Mouse (Mus musculus): ENCODE results near the gene Ranbp3. TPM values are rescaled to one million over a fixed set of nuclear protein-coding genes. Genes with fewer than 3 reads are reported as not detected.

Ranbp3 gene
- total and polyA plus RNA-seq, 2 experiments = 14.3 to 38.7 TPM

DNA sequence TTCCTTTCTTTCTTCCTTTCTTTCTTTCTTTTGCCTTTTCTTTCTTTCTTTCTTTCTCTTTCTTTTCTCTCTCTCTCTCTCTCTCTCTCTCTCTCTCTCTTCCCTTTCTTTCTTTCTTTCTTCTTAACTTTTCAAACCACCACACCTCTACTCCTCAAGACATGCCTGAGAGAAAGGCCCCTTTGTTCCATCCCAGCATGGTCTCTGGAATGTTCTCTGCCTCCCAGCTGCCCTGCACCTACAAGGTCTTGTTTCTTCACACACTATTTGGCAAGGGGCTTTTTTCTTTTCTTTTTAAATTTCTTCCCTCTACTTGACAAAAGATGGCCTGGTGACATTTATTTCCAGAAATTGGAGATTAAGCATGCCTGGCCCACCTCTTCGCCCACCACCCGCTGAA lies 56.6 kb downstream of the Ranbp3 start:
- 70% methylated on average over 2 of the region's 2 CpGs for WGBS
- H3K36me3 ChIP-seq (ENCODE audit: control insufficient read depth, insufficient read depth, low read length) = no peaks in the 10 kb centered on the region
- H3K9ac ChIP-seq (ENCODE audit: low read depth, low read length) = no peak overlapping the region
- no peaks in the 10 kb centered on the region for H3K79me2 ChIP-seq (ENCODE audit: control insufficient read depth, insufficient read depth, low read length)
- H3K27ac ChIP-seq (replicated peaks; ENCODE audit: insufficient read depth, low read depth, low read length) = no peak overlapping the region
- no peak for DNase-seq (ENCODE audit: extremely low read depth, low read depth, low spot score)
- no peak overlapping the region for H3K4me3 ChIP-seq (ENCODE audit: insufficient read depth, low read depth, low read length)
- TF ChIP-seq CTCF (IDR thresholded peaks at IDR 0.05; ENCODE audit: low read depth, low read length) = no peak
- TF ChIP-seq POLR2A (IDR thresholded peaks at IDR 0.05; ENCODE audit: extremely low read depth, insufficient read depth, low read length) = no peak
- no peaks in the 10 kb centered on the region for H3K4me1 ChIP-seq (ENCODE audit: control insufficient read depth, insufficient read depth, low read length)
- peaks cover 3% of the 10 kb centered on the region; the same call in 1 of the 2 replicates for H3K27me3 ChIP-seq (ENCODE audit: control insufficient read depth, insufficient read depth, low read length)

DNA sequence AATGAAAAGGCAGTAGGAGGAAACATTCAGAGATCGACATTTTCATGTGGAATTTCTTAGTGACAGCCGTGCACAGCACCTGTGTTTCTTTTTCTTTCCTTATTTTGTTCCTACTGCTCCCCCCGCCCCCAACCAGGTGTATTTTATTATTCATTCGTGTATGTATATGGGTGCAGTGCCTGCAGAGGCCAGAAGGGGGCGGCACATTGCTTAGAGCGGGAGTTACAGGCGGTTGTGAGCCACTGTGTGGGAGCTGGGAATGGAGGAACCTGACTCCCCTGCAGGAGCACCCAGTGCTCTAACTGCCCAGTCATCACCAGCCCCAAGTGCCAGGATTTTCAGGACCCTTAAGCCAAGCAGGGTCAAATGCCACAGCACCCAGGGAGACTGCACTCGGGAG lies 63.4 kb downstream of the Ranbp3 start:
- H3K4me1 ChIP-seq (ENCODE audit: control insufficient read depth, insufficient read depth, low read length) = no peaks in the 10 kb centered on the region
- H3K79me2 ChIP-seq (ENCODE audit: control insufficient read depth, insufficient read depth, low read length) = no peaks in the 10 kb centered on the region
- TF ChIP-seq CTCF (IDR thresholded peaks at IDR 0.05; ENCODE audit: low read depth, low read length) = peak; percentile 52
- no peak for TF ChIP-seq POLR2A (IDR thresholded peaks at IDR 0.05; ENCODE audit: extremely low read depth, insufficient read depth, low read length)
- no peak overlapping the region for H3K4me3 ChIP-seq (ENCODE audit: insufficient read depth, low read depth, low read length)
- WGBS = 42% methylated on average over 8 of the region's 8 CpGs
- DNase-seq (ENCODE audit: extremely low read depth, low read depth, low spot score) = no peak
- H3K27me3 ChIP-seq (ENCODE audit: control insufficient read depth, insufficient read depth, low read length) = no peaks in the 10 kb centered on the region
- H3K27ac ChIP-seq (replicated peaks; ENCODE audit: insufficient read depth, low read depth, low read length) = no peak overlapping the region
- no peaks in the 10 kb centered on the region for H3K36me3 ChIP-seq (ENCODE audit: control insufficient read depth, insufficient read depth, low read length)
- H3K9ac ChIP-seq (ENCODE audit: low read depth, low read length) = no peak overlapping the region

- Histone ChIP-seq H3K4me1 (ENCODE audit: control insufficient read depth, insufficient read depth, low read length) (no peaks in the 10 kb centered on the region), H3K27ac (replicated peaks; ENCODE audit: insufficient read depth, low read depth, low read length) (no peak overlapping the region), H3K9ac (ENCODE audit: low read depth, low read length) (no peak overlapping the region), H3K36me3 (ENCODE audit: control insufficient read depth, insufficient read depth, low read length) (no peaks in the 10 kb centered on the region), H3K27me3 (ENCODE audit: control insufficient read depth, insufficient read depth, low read length) (no peaks in the 10 kb centered on the region), H3K79me2 (ENCODE audit: control insufficient read depth, insufficient read depth, low read length) (no peaks in the 10 kb centered on the region), H3K4me3 (ENCODE audit: insufficient read depth, low read depth, low read length) (no peak overlapping the region)
- DNase-seq (ENCODE audit: extremely low read depth, low read depth, low spot score) = no peak
- TF ChIP-seq POLR2A (IDR thresholded peaks at IDR 0.05; ENCODE audit: extremely low read depth, insufficient read depth, low read length) = no peak
- no peak for TF ChIP-seq CTCF (IDR thresholded peaks at IDR 0.05; ENCODE audit: low read depth, low read length)
- 75% methylated on average over 10 of the region's 10 CpGs for WGBS
Observed at GRCm38 (mm10) chr17:56738221-56738620, 65.1 kb downstream of the Ranbp3 start.

DNA sequence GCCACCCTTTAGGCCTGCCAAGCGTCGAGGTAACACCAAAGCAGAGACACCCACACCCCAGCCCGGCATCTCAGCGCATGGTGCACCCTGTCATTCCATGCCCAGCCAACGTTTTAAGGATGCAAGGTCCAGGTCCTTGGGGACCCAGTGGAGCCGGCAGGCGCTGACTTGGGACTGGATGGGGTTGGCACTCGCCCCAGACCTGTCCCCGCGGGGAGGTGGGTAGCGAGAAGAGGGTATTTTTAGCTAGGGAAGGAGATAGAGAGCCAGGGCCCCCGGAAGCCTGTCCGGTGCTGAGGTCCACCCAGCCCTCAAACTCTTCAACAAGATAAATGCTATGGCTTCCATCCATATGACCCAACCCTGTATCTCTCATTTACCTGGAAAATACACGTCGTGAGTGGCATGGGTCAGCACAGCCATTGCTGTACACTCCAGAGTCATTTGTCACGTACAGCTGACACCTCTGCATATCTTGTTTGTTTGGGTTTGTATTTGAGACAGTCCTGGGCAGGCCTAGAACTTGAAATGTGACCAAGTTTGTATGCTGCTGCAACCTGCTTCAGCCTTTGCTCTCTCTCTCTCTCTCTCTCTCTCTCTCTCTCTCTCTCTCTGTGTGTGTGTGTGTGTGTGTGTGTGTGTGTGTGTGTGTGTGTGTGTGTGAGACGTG lies 67.2 kb downstream of the Ranbp3 start:
- Histone ChIP-seq H3K79me2 (ENCODE audit: control insufficient read depth, insufficient read depth, low read length) (no peaks in the 10 kb centered on the region), H3K4me3 (ENCODE audit: insufficient read depth, low read depth, low read length) (no peak overlapping the region), H3K27me3 (ENCODE audit: control insufficient read depth, insufficient read depth, low read length) (no peaks in the 10 kb centered on the region), H3K36me3 (ENCODE audit: control insufficient read depth, insufficient read depth, low read length) (no peaks in the 10 kb centered on the region), H3K9ac (ENCODE audit: low read depth, low read length) (no peak overlapping the region), H3K4me1 (ENCODE audit: control insufficient read depth, insufficient read depth, low read length) (no peaks in the 10 kb centered on the region), H3K27ac (replicated peaks; ENCODE audit: insufficient read depth, low read depth, low read length) (no peak overlapping the region)
- no peak for TF ChIP-seq POLR2A (IDR thresholded peaks at IDR 0.05; ENCODE audit: extremely low read depth, insufficient read depth, low read length)
- no peak for DNase-seq (ENCODE audit: extremely low read depth, low read depth, low spot score)
- WGBS = 77% methylated on average over 17 of the region's 17 CpGs

DNA sequence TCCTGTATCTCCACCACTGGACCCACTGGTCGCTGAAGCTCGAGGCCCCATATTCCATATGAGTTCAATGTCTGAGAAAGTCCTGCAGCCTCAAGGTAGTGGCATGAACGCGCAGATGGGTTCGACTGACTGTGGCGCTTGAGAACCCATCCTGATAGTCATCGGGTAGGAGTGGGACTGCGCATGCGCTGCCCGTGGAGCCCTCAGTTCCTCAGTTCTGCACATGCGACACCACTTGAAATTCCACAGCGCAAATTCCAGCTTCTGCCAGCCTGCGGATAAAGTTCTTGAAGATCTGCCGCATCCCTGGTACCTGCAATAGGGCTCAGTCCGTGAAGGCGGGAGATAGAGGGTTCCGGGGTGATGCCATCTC lies 67.7 kb downstream of the Ranbp3 start:
- TF ChIP-seq POLR2A (IDR thresholded peaks at IDR 0.05; ENCODE audit: extremely low read depth, insufficient read depth, low read length) = no peak
- TF ChIP-seq CTCF (IDR thresholded peaks at IDR 0.05; ENCODE audit: low read depth, low read length) = no peak
- Histone ChIP-seq H3K79me2 (ENCODE audit: control insufficient read depth, insufficient read depth, low read length) (no peaks in the 10 kb centered on the region), H3K4me3 (ENCODE audit: insufficient read depth, low read depth, low read length) (no peak overlapping the region), H3K9ac (ENCODE audit: low read depth, low read length) (no peak overlapping the region), H3K36me3 (ENCODE audit: control insufficient read depth, insufficient read depth, low read length) (no peaks in the 10 kb centered on the region), H3K27ac (replicated peaks; ENCODE audit: insufficient read depth, low read depth, low read length) (no peak overlapping the region), H3K4me1 (ENCODE audit: control insufficient read depth, insufficient read depth, low read length) (no peaks in the 10 kb centered on the region), H3K27me3 (ENCODE audit: control insufficient read depth, insufficient read depth, low read length) (no peaks in the 10 kb centered on the region)
- DNase-seq (ENCODE audit: extremely low read depth, low read depth, low spot score) = no peak
- 81% methylated on average over 17 of the region's 17 CpGs for WGBS

DNA sequence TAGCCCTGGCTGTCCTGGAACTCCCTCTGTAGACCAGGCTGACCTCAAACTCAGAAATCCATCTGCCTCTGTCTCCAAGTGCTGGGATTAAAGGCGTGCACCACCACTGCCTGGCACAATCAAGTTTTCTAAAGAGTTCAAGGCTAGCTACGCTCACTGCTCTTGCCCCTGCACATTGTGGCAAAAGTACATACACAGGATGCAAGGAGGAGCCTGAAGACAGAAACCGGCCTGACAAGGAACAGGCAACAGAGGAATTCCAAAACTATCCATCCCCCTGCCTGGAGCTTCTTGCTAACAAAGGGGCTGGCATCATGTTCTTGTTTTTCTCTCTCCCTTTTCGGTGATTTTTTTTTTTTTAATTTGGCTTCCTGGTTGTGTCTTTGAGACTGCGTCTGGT lies 71.1 kb downstream of the Ranbp3 start:
- DNase-seq (ENCODE audit: extremely low read depth, low read depth, low spot score) = no peak
- Histone ChIP-seq H3K9ac (ENCODE audit: low read depth, low read length) (no peak overlapping the region), H3K27me3 (ENCODE audit: control insufficient read depth, insufficient read depth, low read length) (no peaks in the 10 kb centered on the region), H3K79me2 (ENCODE audit: control insufficient read depth, insufficient read depth, low read length) (no peaks in the 10 kb centered on the region), H3K36me3 (ENCODE audit: control insufficient read depth, insufficient read depth, low read length) (no peaks in the 10 kb centered on the region), H3K4me1 (ENCODE audit: control insufficient read depth, insufficient read depth, low read length) (no peaks in the 10 kb centered on the region), H3K27ac (replicated peaks; ENCODE audit: insufficient read depth, low read depth, low read length) (no peak overlapping the region), H3K4me3 (ENCODE audit: insufficient read depth, low read depth, low read length) (no peak overlapping the region)
- TF ChIP-seq CTCF (IDR thresholded peaks at IDR 0.05; ENCODE audit: low read depth, low read length) (no peak), POLR2A (IDR thresholded peaks at IDR 0.05; ENCODE audit: extremely low read depth, insufficient read depth, low read length) (no peak)
- 52% methylated on average over 5 of the region's 5 CpGs for WGBS

Data from liver, adult 2 months (tissue).